Mouse (Mus musculus) forebrain, embryonic 14.5 days (tissue): ENCODE measurements around the gene Selplg. TPM values are rescaled to one million over a fixed set of nuclear protein-coding genes. Genes with fewer than 3 reads are reported as not detected.

Experiments used
- ATAC-seq: fragments of 200-750 bp; cut with Nextera tagmentation; 2 replicates; pipeline ENCODE4 v1.8.0; 2017; ENCODE audit warnings: mild to moderate bottlenecking, moderate library complexity
- DNase-seq: peaks from one replicate; pipeline ENCODE4 v3.0.0-alpha.2; 2015; ENCODE audit warnings: low spot score
- H3K27ac ChIP-seq: fragments of 300-500 bp; sonication (generic); 2 replicates; pipeline ENCODE4 v1.5.1; 2014; ENCODE audit warnings: low read depth, mild to moderate bottlenecking, control low read depth, low read length, moderate library complexity
- H3K27me3 ChIP-seq: fragments of 300-500 bp; sonication (generic); replicated peaks from 2 replicates; pipeline ENCODE4 v1.6.1; 2014; ENCODE audit warnings: low read length, control low read depth, mixed read lengths; ENCODE audit not compliant: control insufficient read depth, insufficient read depth
- H3K36me3 ChIP-seq: fragments of 300-500 bp; sonication (generic); 2 replicates; pipeline ENCODE4 v1.6.1; 2014; ENCODE audit warnings: low read length, control low read depth; ENCODE audit not compliant: control insufficient read depth, insufficient read depth
- H3K4me1 ChIP-seq: fragments of 300-500 bp; sonication (generic); 2 replicates; pipeline ENCODE4 v1.6.1; 2014; ENCODE audit warnings: antibody characterized with exemption, low read length, control low read depth; ENCODE audit not compliant: control insufficient read depth, insufficient read depth
- H3K4me2 ChIP-seq: fragments of 300-500 bp; sonication (generic); 2 replicates; pipeline ENCODE4 v1.6.1; 2014; ENCODE audit warnings: mild to moderate bottlenecking, control low read depth, low read length
- H3K4me3 ChIP-seq: fragments of 300-500 bp; sonication (generic); 2 replicates; pipeline ENCODE4 v1.5.1; 2014; ENCODE audit warnings: low read depth, low read length, control low read depth
- H3K9ac ChIP-seq: fragments of 300-500 bp; sonication (generic); 2 replicates; pipeline ENCODE4 v1.6.1; 2014; ENCODE audit warnings: mild to moderate bottlenecking, low read length, control low read depth, moderate library complexity
- H3K9me3 ChIP-seq: fragments of 300-500 bp; sonication (generic); replicated peaks from 2 replicates; pipeline ENCODE4 v1.6.1; 2016; ENCODE audit warnings: low read length, control low read depth, mixed read lengths; ENCODE audit not compliant: control insufficient read depth
- WGBS: fragments of 180-500 bp; shearing (Covaris S2); extraction: QIAGEN DNeasy Blood & Tissue Kit; methylation state at CpG from one replicate; pipeline ENCODE4 v1.1.7; 2014; 5-methylcytosine and 5-hydroxymethylcytosine counted together
- polyA plus RNA-seq: library from polyadenylated mRNA; unstranded; fragments of >200 nt; fragmentation: Nextera tagmentation; extraction: Ambion mirVana; gene quantifications from 2 replicates; pipeline ENCODE4 v1.2.1, GENCODE M21; 2014

The Selplg gene
- polyA plus RNA-seq = 1.8 and 1.9 TPM in 2 replicates

GRCm38 (mm10) chr5:113832490-113832901, at the start of gene Selplg:
Gene Selplg, minus strand, starts transcription at chr5:113832644.
- H3K36me3 ChIP-seq = no peaks in the 10 kb centered on the region
- no peaks in the 10 kb centered on the region for H3K27me3 ChIP-seq
- no peaks in the 10 kb centered on the region for H3K4me1 ChIP-seq
- H3K4me2 ChIP-seq = no peak within 1 kb of the TSS
- ATAC-seq (no peak), DNase-seq (no peak)
- WGBS = 46% methylated on average over 8 of the region's 8 CpGs
- no peak within 1 kb of the TSS for H3K27ac ChIP-seq
- H3K4me3 ChIP-seq = no peak within 1 kb of the TSS
- no peak within 1 kb of the TSS; the same call in 1 of the 2 replicates for H3K9ac ChIP-seq
- H3K9me3 ChIP-seq = no peaks in the 10 kb centered on the region

GRCm38 (mm10) chr5:113881136-113881535, 48.7 kb upstream of the Selplg start:
- ATAC-seq = no peak
- H3K9me3 ChIP-seq = no peaks in the 10 kb centered on the region
- no peaks in the 10 kb centered on the region for H3K27me3 ChIP-seq
- no peak overlapping the region for H3K4me2 ChIP-seq
- H3K27ac ChIP-seq = 0 out of 2 replicates have a peak overlapping the region, but pooled peaks have one; percentile 96
- DNase-seq = no peak
- H3K9ac ChIP-seq = no peak overlapping the region
- peaks cover 39% of the 10 kb centered on the region for H3K4me1 ChIP-seq
- no peak overlapping the region for H3K4me3 ChIP-seq
- H3K36me3 ChIP-seq = peaks cover 47% of the 10 kb centered on the region
- WGBS = 93% methylated on average over 14 of the region's 14 CpGs

DNA sequence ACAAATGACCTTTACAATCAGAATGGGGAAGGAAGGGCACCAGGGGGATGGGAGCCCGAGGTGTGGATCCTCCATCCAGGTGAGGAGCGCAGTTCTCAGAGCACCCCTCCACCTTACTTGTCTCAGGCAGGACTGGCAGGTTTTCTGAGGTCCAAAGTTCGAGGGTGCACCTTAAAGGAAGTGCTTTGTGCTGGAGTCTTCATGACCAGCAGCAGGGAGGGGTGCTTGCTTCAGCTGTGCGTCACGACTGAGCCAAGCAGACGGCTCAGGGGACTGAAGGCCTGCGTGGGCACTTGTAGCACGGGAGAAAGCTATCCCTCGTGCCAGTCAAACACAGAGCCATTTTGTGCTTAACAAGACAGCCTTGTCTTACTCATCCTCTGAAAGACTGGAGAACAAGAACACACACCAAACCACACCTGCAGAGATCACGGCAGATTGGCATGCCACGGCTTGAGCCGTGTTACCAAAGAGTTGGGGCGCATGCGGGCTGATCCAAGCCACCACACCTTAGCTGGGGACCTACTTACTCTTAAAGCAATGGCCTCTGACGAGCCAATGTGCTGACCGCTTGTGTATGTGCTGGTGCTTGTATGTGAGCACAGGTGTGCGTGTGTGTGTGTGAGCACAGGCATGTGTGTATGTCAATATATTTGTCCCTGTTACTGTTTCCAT, 46.6 kb upstream of the Selplg start:
- Histone ChIP-seq H3K4me1 (peaks cover 35% of the 10 kb centered on the region), H3K36me3 (peaks cover 61% of the 10 kb centered on the region), H3K9ac (no peak overlapping the region), H3K27ac (no peak overlapping the region), H3K9me3 (no peaks in the 10 kb centered on the region), H3K4me2 (no peak overlapping the region), H3K27me3 (no peaks in the 10 kb centered on the region), H3K4me3 (no peak overlapping the region)
- WGBS = 91% methylated on average over 17 of the region's 17 CpGs
- ATAC-seq (no peak), DNase-seq (no peak)

- peaks cover 61% of the 10 kb centered on the region for H3K36me3 ChIP-seq
- H3K4me1 ChIP-seq = peaks cover 33% of the 10 kb centered on the region
- WGBS = 76% methylated on average over 3 of the region's 3 CpGs
- H3K27me3 ChIP-seq = no peaks in the 10 kb centered on the region
- no peak overlapping the region for H3K4me2 ChIP-seq
- no peak for DNase-seq
- H3K9me3 ChIP-seq = no peaks in the 10 kb centered on the region
- H3K4me3 ChIP-seq = no peak overlapping the region
- H3K27ac ChIP-seq = no peak overlapping the region
- no peak for ATAC-seq
- H3K9ac ChIP-seq = no peak overlapping the region
Measured at GRCm38 (mm10) chr5:113877565-113877964, 45.1 kb upstream of the Selplg start.

DNA sequence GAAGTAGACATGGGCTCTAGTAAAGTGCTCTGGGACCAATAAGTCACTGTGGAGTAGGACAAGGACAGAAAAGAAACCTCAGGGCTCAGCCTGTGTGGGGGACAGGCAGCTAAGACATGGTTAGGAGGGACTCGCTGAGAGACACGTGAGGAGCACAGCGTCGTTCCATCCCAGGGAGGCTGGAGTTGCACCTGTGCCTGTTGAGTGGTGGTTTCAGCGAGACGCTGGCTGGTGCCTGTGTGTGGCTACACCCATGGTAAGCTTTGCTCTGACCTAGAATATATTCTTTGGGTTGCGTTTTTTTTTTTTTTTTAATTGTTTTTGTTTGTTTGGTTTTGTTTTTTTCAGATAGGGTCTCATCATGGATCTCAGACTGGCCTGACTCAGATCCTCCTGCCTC, 43.7 kb upstream of the Selplg start:
- DNase-seq (no peak), ATAC-seq (no peak)
- WGBS = 93% methylated on average over 7 of the region's 7 CpGs
- H3K4me2 ChIP-seq = no peak overlapping the region
- peaks cover 53% of the 10 kb centered on the region for H3K36me3 ChIP-seq
- no peaks in the 10 kb centered on the region for H3K9me3 ChIP-seq
- no peak overlapping the region for H3K4me3 ChIP-seq
- H3K27ac ChIP-seq = peak overlapping the region; percentile 24; the same call in 1 of the 2 replicates
- H3K9ac ChIP-seq = no peak overlapping the region
- H3K27me3 ChIP-seq = no peaks in the 10 kb centered on the region
- peaks cover 37% of the 10 kb centered on the region for H3K4me1 ChIP-seq

- Histone ChIP-seq H3K4me3 (no peak overlapping the region), H3K27ac (peak overlapping the region; percentile 24; the same call in 1 of the 2 replicates), H3K9ac (no peak overlapping the region), H3K36me3 (peaks cover 48% of the 10 kb centered on the region), H3K4me2 (no peak overlapping the region), H3K27me3 (no peaks in the 10 kb centered on the region), H3K4me1 (peaks cover 43% of the 10 kb centered on the region), H3K9me3 (no peaks in the 10 kb centered on the region)
- DNase-seq = no peak
- ATAC-seq = no peak
- 94% methylated on average over 4 of the region's 4 CpGs for WGBS
Measured at GRCm38 (mm10) chr5:113875625-113876024, 43.2 kb upstream of the Selplg start.

DNA sequence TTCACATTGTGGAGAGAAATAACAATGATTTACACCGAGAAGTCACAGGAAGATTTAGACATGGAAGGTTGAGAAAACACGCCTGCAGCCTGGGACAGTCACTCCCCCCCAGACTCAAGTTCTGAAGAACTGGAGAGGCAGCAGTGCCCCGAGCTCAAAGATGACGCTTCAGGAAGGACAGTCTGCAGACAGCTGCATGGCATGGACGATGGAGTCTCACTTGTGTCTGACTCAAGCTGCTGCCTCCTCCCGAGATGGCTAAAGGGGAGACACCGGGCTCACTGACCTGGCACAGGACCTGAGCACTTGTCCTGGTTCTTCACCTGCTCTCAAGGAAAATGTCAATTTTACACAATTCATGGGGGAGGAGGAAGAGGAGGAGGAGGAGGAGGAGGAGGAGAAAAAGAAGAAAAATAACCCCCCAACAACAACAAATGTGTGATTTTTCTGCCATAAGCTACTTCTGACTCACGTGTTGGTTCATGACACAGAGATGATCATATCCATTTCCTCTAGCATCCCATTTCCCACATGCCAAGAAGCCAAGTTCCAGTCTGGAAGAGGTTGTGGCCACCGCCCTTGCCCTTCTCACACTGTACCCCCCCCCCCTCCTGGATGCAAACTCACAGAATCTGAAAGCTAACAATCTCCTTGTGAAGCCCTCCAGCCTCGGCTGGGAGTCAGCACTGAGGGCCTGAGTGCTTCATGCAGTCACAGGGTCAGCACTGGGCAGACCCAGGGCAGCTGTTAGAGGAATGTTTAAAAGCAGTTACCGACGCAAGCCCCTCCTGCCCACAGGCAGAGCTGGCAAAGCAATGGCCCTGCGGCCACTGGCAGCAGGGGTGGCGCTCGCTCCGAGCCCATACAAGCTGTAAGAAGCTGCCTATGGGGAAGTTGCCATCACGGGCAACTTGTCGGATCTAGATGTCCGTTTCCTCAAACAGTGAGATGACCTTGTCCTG, 41.9 kb upstream of the Selplg start:
- Histone ChIP-seq H3K9me3 (no peaks in the 10 kb centered on the region), H3K4me2 (peak overlapping the region; percentile 43), H3K4me1 (peaks cover 56% of the 10 kb centered on the region), H3K9ac (peak overlapping the region; percentile 64), H3K4me3 (peak overlapping the region; percentile 14), H3K27me3 (no peaks in the 10 kb centered on the region), H3K27ac (peak overlapping the region; percentile 99), H3K36me3 (peaks cover 35% of the 10 kb centered on the region)
- no peak for ATAC-seq
- DNase-seq = no peak
- WGBS = 51% methylated on average over 19 of the region's 19 CpGs

DNA sequence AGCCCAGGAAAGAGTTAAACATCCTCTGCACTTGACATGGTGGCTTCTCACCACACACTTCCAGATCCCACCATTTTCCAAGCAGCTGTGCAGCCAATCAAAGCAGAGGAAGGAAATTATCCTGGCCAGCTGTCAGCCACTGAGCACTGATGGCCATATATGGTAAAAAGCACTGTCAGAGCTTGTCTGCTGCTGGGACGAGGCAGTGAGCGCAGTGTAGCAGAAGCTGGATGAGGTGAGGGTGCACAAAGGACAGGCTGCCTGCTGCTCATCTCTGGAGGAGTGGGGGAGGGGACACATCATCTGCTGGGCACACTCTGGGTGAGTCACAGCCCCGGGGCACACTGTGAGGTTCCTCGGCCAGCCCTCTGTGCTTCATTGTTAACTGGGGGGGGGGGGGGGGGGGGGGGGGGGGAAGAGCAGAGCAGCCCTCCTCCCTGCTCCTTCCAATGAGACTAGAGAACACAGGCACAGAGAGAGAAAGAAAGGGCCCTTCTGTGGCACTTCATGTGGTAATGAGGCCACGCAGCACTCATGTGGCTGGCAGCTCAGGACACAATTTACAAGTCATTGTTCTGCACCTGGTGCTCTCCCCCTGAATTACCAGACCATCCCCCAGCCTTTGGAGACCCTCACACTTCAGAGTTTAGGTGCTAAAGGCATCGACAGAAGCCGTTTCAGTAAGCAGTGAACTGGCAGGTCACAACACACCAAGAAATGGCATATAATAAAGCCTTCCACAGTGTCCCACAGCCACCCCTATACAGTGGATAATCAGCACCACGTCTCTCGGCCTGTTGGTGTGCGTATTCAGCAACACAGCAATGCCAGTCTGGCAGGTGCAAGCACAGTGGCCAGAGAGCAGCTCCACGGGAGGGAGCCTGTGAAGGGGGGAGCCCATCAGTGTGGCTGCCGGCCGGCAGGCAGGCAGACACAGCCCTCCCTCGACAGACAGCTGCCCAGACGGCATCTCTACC, 40.8 kb upstream of the Selplg start:
- H3K4me3 ChIP-seq = peak overlapping the region; percentile 14

More for the DNA sequence above, 40.8 kb upstream of the Selplg start:
- ATAC-seq (peak; percentile 83), DNase-seq (peak; percentile 95)
- under 1% methylated on average over 13 of the region's 15 CpGs for WGBS
- no peaks in the 10 kb centered on the region for H3K27me3 ChIP-seq
- H3K27ac ChIP-seq = peak overlapping the region; percentile 99
- H3K9ac ChIP-seq = peak overlapping the region; percentile 64
- peak overlapping the region; percentile 43 for H3K4me2 ChIP-seq
- H3K9me3 ChIP-seq = no peaks in the 10 kb centered on the region
- peaks cover 24% of the 10 kb centered on the region for H3K36me3 ChIP-seq
- peaks cover 67% of the 10 kb centered on the region for H3K4me1 ChIP-seq
